Mouse (Mus musculus): ENCODE measurements around the gene Tmem161a.
A peak's percentile ranks its signal among the peaks of the same experiment; 100 is the strongest.

Tmem161a gene

GRCm38 (mm10) chr8:70172043-70172681, at the start of gene Tmem161a:
Gene Tmem161a (plus strand): TSS chr8:70172356.
- peak; percentile 100 for DNase-seq

GRCm38 (mm10) chr8:70122863-70123262, 49.3 kb upstream of the Tmem161a start:
- DNase-seq, result no peak

DNA sequence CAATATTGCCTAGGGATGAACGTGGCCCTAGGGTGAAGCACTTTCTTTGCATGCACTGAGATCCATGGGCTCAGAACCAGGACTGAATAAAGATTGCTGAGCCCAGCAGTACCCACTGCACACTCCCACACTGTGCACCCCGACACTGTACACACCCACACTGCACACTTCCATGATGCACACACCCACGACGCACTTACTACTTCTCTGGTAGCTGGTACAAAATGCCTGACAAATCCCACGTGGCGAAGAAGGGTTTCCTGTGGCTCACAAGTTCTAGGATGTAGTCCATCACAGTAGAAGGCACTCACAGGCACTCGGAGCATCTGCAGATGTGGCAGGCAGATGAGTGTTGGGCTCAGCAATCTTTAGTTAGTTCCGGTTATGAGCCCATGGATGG, 47.2 kb upstream of the Tmem161a start:
- DNase-seq, result no peak

DNA sequence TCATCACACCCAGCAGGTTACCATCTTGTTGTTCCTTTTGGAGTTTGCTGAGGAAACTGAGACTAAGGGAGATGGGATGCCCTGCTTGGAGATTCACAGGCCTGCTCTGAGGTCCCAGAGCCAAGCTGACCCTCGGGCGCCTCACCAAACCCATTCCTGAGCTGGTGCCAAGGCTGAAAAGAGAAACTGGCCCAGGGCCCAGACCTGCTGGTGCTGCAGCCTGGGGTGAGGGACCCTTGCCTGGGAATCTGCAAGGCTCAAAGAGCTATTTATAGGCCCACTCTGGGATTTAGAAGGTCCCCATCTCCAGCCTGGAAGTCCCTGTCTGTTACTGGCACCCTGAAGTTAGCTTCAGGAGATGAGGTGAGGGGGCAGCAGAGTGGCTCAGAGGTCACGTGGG, 43.7 kb upstream of the Tmem161a start:
- DNase-seq, result peak; percentile 98

- peak; percentile 97 for DNase-seq
Observed at GRCm38 (mm10) chr8:70129309-70129952, 42.7 kb upstream of the Tmem161a start.

GRCm38 (mm10) chr8:70130066-70130465, 42.1 kb upstream of the Tmem161a start:
- DNase-seq, result no peak

DNA sequence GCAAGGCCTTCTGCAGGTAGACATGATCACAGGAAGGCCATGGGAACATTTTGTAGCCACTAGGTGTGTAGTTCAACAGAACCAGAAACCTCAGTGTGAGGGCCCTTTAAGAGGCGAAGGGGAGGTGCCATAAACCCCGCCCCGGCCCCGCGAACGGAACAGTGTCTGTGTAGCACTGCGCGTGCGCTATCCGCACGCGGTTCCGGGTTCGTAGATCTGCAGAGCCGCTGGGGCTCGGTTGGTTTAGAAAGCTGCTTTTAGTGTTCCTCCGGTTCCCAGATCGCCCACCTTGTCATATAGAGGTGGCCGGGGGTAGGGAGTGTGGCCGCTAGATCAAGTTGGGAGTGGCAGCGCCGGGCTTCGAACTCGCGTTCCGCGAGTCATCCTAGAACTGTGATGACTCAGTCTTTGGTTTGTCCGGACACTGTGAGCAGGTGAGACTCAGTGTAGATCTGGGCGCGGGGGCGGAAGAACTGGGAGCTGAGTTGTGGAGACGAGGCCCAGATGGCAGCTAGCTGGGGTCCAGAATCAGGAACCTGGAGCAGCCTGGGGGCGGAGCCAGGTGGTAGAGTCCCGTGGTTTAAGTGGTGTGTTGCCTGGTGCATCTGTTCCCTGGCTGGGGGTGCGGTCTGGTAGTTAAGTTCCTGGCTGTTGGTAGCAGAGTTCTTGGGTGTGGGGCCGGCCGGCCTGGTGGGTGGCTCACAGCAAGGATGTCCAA, 40.8 kb upstream of the Tmem161a start, which contains the start of gene Nr2c2ap:
Gene Nr2c2ap, plus strand, starts transcription at position 168 of the 718 bp plus-strand sequence.
- DNase-seq, result peak; percentile 98

GRCm38 (mm10) chr8:70134086-70134485, 38.1 kb upstream of the Tmem161a start:
- DNase-seq, result peak; percentile 91

DNA sequence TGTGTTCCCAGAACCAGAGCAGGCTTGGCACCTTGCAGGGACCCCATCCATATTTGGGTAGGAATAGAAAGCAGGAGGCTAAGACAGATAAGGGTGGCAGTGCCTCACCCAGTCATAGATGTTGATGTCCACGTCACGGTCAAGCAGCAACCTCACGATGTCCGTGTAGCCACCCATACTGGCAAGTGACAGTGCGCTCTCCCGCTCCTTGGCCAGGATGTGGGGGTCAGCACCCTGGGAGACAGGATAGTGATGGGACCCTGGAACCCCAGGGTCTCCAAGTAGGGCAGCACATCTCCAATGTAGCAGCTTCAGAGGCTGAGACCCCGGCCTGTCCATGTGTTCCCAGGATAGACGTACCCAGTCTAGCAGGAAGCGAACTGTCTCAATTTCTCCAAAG, 37.2 kb upstream of the Tmem161a start:
- peak; percentile 91 for DNase-seq

DNA sequence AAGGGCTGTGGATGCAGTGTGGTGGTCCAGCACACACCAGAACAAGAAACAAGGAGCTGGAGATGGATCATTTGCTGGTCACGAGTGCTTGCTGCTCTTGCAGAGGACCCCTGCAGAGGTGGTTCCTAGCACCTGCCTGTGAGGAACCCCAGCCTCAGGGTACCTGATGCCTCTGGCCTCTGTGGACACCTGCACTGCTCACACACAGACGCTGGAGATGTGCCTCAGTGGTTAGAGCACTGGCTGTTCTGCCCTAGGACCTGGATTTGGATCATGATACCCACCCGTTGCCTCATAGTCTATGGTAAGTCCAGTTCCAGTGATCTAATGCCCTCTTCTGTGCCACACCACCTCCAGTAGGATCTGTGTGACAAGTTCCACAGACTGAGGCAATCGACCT, 35.6 kb upstream of the Tmem161a start:
- peak; percentile 88 for DNase-seq

GRCm38 (mm10) chr8:70137890-70138289, 34.3 kb upstream of the Tmem161a start:
- peak; percentile 91 for DNase-seq

GRCm38 (mm10) chr8:70139026-70139857, 32.9 kb upstream of the Tmem161a start, which contains the start of the genes Rfxank, Borcs8 and Mef2b:
Gene Rfxank (minus strand): TSS chr8:70139154.
Gene Borcs8 (plus strand): TSS chr8:70139499.
Gene Mef2b (plus strand): TSS chr8:70139711.
- DNase-seq, result peak; percentile 100

DNA sequence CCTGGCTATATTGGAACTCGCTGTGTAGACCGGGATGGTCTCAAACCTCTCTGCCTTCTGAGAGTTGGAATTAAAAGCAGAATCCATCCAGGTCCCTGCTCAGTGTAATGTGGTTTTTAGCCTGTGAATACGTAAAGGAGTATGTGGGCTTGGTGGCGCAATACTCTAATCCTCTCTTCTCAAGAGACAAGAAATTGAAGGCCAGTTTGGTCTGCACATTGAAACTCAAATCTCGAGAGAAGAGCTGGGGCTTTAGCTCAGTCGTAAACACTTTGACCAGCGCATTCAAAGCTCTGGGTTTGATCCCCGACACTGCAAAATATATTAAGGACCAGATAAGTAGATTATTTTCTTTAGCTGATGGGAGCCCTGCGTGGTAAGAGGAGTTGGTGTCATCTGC, 32.2 kb upstream of the Tmem161a start:
- DNase-seq, result no peak

DNA sequence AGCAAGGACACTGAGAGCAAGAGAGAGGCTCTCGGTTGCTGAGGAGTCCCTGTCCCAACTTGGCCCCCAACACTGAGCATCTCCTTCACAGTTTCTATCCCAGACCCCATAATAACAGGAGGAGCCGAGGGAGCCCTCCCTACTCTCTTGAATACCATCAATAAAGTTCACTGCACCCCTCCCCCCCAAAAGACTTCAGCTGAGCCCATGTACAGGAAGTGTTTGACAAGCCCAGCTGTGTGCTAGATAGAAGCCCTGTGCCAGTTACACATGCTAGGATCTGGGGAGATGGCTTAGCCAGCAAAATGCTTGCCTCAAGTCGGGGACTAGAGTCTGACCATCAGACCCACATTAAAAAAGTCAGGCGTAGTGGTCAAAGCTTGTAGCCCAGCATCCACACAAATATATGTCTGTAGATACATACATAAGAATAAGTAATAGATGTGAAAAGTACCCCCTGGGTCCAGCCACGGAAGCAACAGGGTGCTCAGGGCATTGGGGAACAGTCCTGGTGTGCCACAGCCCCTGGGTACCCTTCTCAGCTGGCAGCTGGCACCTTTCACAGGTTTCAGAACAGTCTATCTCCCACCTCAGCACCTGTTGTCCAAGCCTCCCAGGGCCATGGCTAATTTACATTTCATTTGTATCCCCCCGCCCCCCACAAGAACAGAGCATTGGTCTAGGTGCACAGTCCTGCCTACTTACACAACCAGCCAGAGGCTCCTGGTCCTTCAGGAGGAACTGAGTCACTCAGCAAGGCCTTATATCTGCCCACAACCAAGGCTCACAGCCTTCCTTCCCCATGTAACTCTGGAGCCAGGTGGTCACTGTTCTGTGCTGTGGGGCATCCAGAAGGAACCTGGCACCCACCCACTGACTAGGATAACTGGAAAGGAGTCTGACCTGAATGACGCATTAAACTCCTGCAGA, 24.2 kb upstream of the Tmem161a start:
- DNase-seq, result no peak

DNA sequence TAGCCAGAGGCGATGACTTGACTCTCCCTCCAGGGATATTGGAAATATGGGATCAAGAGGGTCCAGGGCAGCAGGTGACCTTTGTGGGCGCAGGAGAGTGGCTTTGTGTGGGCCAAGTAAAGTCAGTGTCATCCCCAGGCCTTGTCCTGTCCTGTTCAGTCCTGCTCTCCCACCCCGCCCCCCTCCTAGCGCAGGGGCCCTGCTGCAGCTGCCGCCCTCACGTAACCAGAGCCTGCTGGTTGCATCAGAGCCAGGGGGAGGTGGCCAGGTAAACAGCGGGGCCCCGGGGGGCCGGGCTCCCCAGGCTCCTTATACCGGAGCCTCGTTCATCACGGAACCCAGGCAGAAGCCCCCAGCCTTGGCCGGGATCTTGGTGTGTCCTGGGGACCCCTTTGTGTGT, 22.0 kb upstream of the Tmem161a start:
- DNase-seq, result no peak

GRCm38 (mm10) chr8:70152537-70153257, 19.5 kb upstream of the Tmem161a start:
- DNase-seq, result peak; percentile 96

- peak; percentile 86 for DNase-seq
Observed at GRCm38 (mm10) chr8:70157240-70157800, 14.8 kb upstream of the Tmem161a start.

DNA sequence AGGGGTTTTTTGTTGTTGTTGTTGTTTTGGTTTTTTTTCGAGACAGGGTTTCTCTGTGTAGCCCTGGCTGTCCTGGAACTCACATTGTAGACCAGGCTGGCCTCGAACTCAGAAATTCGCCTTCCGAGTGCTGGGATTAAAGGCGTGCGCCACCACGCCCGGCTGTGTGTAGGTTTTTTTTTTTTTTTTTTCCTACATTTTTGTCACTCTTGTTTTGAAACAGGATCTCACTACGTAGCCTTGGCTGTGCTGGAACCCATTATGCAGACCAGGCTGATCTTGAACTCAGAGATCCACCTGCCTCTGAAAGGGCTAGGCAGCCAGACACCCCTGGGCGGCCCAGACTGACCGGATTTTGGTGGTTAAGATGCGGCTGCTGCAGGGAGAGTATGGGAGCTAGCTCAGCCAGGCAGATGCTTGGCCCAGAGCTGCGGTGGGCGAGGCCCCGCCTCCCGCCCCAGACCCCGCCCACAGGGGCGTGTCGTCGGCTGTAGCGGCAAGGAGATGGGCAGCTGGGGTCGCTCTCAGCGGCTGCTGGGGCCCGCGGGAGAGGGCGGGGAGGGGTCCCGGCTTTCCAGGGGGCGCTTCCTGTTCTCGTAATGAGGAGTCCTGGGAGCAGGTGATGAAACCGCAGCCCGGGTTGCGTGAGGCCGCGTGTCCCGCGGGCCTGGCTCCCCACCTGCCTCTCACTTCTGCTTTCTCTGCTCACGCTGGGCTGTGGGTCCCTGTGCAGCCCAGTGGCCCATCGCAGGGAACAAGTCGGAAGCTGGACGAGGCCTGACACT, 13.9 kb upstream of the Tmem161a start:
- peak; percentile 94 for DNase-seq

- DNase-seq, result no peak
Observed at GRCm38 (mm10) chr8:70159211-70159610, 12.9 kb upstream of the Tmem161a start.

GRCm38 (mm10) chr8:70160015-70160414, 12.1 kb upstream of the Tmem161a start:
- DNase-seq, result no peak
